Mouse (Mus musculus): ENCODE measurements around the gene Ppargc1a. TPM values are rescaled to one million over a fixed set of nuclear protein-coding genes. Genes with fewer than 3 reads are reported as not detected.

Ppargc1a gene
- polyA plus RNA-seq (2017; shearing (Covaris generic)) = 1 to 10 TPM in 1 of 2 experiments, under 1 TPM in 1; 0.24 to 1.0 TPM

GRCm38 (mm10) chr5:51567659-51568058 lies at the start of gene Ppargc1a:
Ppargc1a (minus strand) TSS chr5:51567726.

All from inflammation-experienced regulatory T-cells (primary cell).